Mouse (Mus musculus) MEL (cell line): ENCODE results near the gene Trex1. TPM values are rescaled to one million over a fixed set of nuclear protein-coding genes. Genes with fewer than 3 reads are reported as not detected.

ENCODE experiments used
- DNase-seq: peaks from one replicate; pipeline ENCODE4 v3.0.0; 2011; ENCODE audit warnings: low read depth, low spot score
- H3K27ac ChIP-seq: 2 replicates; pipeline ENCODE4 v1.5.1; 2012; ENCODE audit warnings: low read depth, mild to moderate bottlenecking, control low read depth, low read length, moderate library complexity; ENCODE audit not compliant: control insufficient read depth
- H3K27me3 ChIP-seq, 2 experiments: fragments of 150-350 bp in 1 of 2; sonication (generic) in 1 of 2; 2 replicates each; pipeline ENCODE4 v1.6.1; 2012; ENCODE audit warnings: low read length in 2 of 2, mild to moderate bottlenecking in 2 of 2, improper control_type of control experiment in 1 of 2, moderate library complexity in 1 of 2; ENCODE audit not compliant: insufficient read depth in 2 of 2, control insufficient read depth in 1 of 2
- H3K36me3 ChIP-seq, 2 experiments: 2 replicates each; pipeline ENCODE4 v1.6.1; 2012 to 2014; ENCODE audit warnings: low read length in 2 of 2, improper control_type of control experiment in 1 of 2, inconsistent platforms in 1 of 2, mild to moderate bottlenecking in 1 of 2; ENCODE audit not compliant: insufficient read depth in 2 of 2, control insufficient read depth in 1 of 2
- H3K4me1 ChIP-seq, 2 experiments: fragments of 150-350 bp in 1 of 2; sonication (generic) in 1 of 2; 2 replicates each; pipeline ENCODE4 v1.6.1; 2012; ENCODE audit warnings: low read length in 2 of 2, improper control_type of control experiment in 1 of 2, mild to moderate bottlenecking in 1 of 2; ENCODE audit not compliant: insufficient read depth in 2 of 2, control insufficient read depth in 1 of 2
- H3K4me3 ChIP-seq, 2 experiments: fragments of 150-350 bp in 1 of 2; sonication (generic) in 1 of 2; 2 replicates each; pipeline ENCODE4 v1.5.1; 2012; ENCODE audit warnings: low read depth in 2 of 2, low read length in 2 of 2, mild to moderate bottlenecking in 2 of 2, moderate library complexity in 2 of 2, control low read depth in 1 of 2, improper control_type of control experiment in 1 of 2; ENCODE audit not compliant: control insufficient read depth in 1 of 2, insufficient read depth in 1 of 2
- H3K79me2 ChIP-seq: 2 replicates; pipeline ENCODE4 v1.6.1; 2012; ENCODE audit warnings: mild to moderate bottlenecking, low read length, moderate library complexity; ENCODE audit not compliant: control insufficient read depth, poor library complexity, insufficient read depth
- H3K9ac ChIP-seq: 2 replicates; pipeline ENCODE4 v1.6.1; 2012; ENCODE audit warnings: low read depth, mild to moderate bottlenecking, control low read depth, low read length, moderate library complexity; ENCODE audit not compliant: control insufficient read depth, poor library complexity, severe bottlenecking
- H3K9me3 ChIP-seq: fragments of 150-350 bp; sonication (generic); replicated peaks from 2 replicates; pipeline ENCODE4 v1.6.1; 2012; ENCODE audit warnings: mild to moderate bottlenecking, low read length, improper control_type of control experiment, moderate library complexity; ENCODE audit not compliant: insufficient read depth
- CHD1 ChIP-seq: IDR thresholded peaks from 2 replicates; pipeline ENCODE4 v1.6.1; 2012; ENCODE audit warnings: low read depth, mild to moderate bottlenecking, inconsistent platforms, low read length, improper control_type of control experiment
- CTCF ChIP-seq, 3 experiments: IDR thresholded peaks in 2 of 3; conservative IDR thresholded peaks in 1 of 3; 2 replicates each; pipeline ENCODE4 v1.5.1; 2011 to 2012; ENCODE audit warnings: low read length in 3 of 3, low read depth in 2 of 3, mild to moderate bottlenecking in 2 of 3, improper control_type of control experiment in 1 of 3, inconsistent platforms in 1 of 3, mixed read lengths in 1 of 3, moderate library complexity in 1 of 3; ENCODE audit not compliant: control insufficient read depth in 1 of 3, insufficient read depth in 1 of 3, poor library complexity in 1 of 3, severe bottlenecking in 1 of 3
- ELF1 ChIP-seq: IDR thresholded peaks from 2 replicates; pipeline ENCODE4 v1.6.1; 2014; ENCODE audit warnings: low read depth, mild to moderate bottlenecking, inconsistent platforms, low read length, improper control_type of control experiment, moderate library complexity
- ETS1 ChIP-seq: IDR thresholded peaks from 2 replicates; pipeline ENCODE4 v1.6.1; 2012; ENCODE audit warnings: low read depth, mild to moderate bottlenecking, inconsistent platforms, low read length, improper control_type of control experiment, moderate library complexity
- GATA1 ChIP-seq: IDR thresholded peaks from 2 replicates; pipeline ENCODE4 v1.6.1; 2011; ENCODE audit warnings: low read depth, low read length, improper control_type of control experiment
- JUND ChIP-seq: IDR thresholded peaks from 2 replicates; pipeline ENCODE4 v1.6.1; 2011; ENCODE audit warnings: low read depth, mild to moderate bottlenecking, improper control_type of control experiment, low read length
- MAFK ChIP-seq: IDR thresholded peaks from 2 replicates; pipeline ENCODE4 v1.6.1; 2011; ENCODE audit warnings: low read depth, mild to moderate bottlenecking, low read length, improper control_type of control experiment, borderline replicate concordance
- MAX ChIP-seq: IDR thresholded peaks from 2 replicates; pipeline ENCODE4 v1.6.1; 2011; ENCODE audit warnings: low read length, improper control_type of control experiment
- MAZ ChIP-seq: IDR thresholded peaks from 2 replicates; pipeline ENCODE4 v1.6.1; 2012; ENCODE audit warnings: low read depth, mild to moderate bottlenecking, inconsistent platforms, low read length, improper control_type of control experiment
- MXI1 ChIP-seq: IDR thresholded peaks from 2 replicates; pipeline ENCODE4 v1.6.1; 2011; ENCODE audit warnings: mild to moderate bottlenecking, low read depth, low read length, improper control_type of control experiment
- MYB ChIP-seq: IDR thresholded peaks from 2 replicates; pipeline ENCODE4 v1.6.1; 2011; ENCODE audit warnings: mild to moderate bottlenecking, low read depth, low read length, improper control_type of control experiment
- MYC ChIP-seq: IDR thresholded peaks from 2 replicates; pipeline ENCODE4 v1.6.1; 2011; ENCODE audit warnings: low read depth, mild to moderate bottlenecking, low read length, improper control_type of control experiment, moderate library complexity
- NELFE ChIP-seq: IDR thresholded peaks from 2 replicates; pipeline ENCODE4 v1.6.1; 2011; ENCODE audit warnings: low read depth, low read length, improper control_type of control experiment
- POLR2AphosphoS5 ChIP-seq: IDR thresholded peaks from 2 replicates; pipeline ENCODE4 v1.6.1; 2012; ENCODE audit warnings: low read depth, borderline replicate concordance, mild to moderate bottlenecking, inconsistent platforms, low read length, moderate library complexity, mixed read lengths
- RAD21 ChIP-seq: IDR thresholded peaks from 2 replicates; pipeline ENCODE4 v1.6.1; 2011; ENCODE audit warnings: mild to moderate bottlenecking, low read depth, low read length, improper control_type of control experiment
- SIN3A ChIP-seq: IDR thresholded peaks from 2 replicates; pipeline ENCODE4 v1.6.1; 2012; ENCODE audit warnings: low read length, improper control_type of control experiment, inconsistent platforms
- TAL1 ChIP-seq: IDR thresholded peaks from 2 replicates; pipeline ENCODE4 v1.6.1; 2012; ENCODE audit warnings: mild to moderate bottlenecking, inconsistent platforms, low read length, moderate library complexity, mixed read lengths
- TBP ChIP-seq: IDR thresholded peaks from 2 replicates; pipeline ENCODE4 v1.8.0; 2011; ENCODE audit warnings: low read depth, low read length, improper control_type of control experiment
- UBTF ChIP-seq: IDR thresholded peaks from 2 replicates; pipeline ENCODE4 v1.6.1; 2012; ENCODE audit warnings: low read depth, mild to moderate bottlenecking, inconsistent platforms, low read length, improper control_type of control experiment, moderate library complexity, borderline replicate concordance; ENCODE audit not compliant: insufficient read depth
- USF2 ChIP-seq, 2 experiments: IDR thresholded peaks; 2 replicates each; pipeline ENCODE4 v1.6.1; 2011 to 2012; ENCODE audit warnings: improper control_type of control experiment in 2 of 2, low read length in 2 of 2, borderline replicate concordance in 1 of 2, inconsistent platforms in 1 of 2, low read depth in 1 of 2, mild to moderate bottlenecking in 1 of 2; ENCODE audit not compliant: insufficient read depth in 1 of 2
- polyA plus RNA-seq, 2 experiments: library from polyadenylated mRNA; stranded (reverse) in 1 of 2; unstranded in 1 of 2; fragments of >175 nt in 1 of 2; fragments of >200 nt in 1 of 2; gene quantifications; 2 replicates each; pipeline versions ENCODE4 v1.2.1 to v1.2.4; 2012; ENCODE audit warnings: low replicate concordance in 2 of 2, low read depth in 1 of 2; ENCODE audit not compliant: insufficient read length in 2 of 2, insufficient read depth in 1 of 2, missing spikeins in 1 of 2
- total RNA-seq: library from RNA; depleted of rRNA; stranded (reverse); fragments of 300-350 nt; gene quantifications from 2 replicates; pipeline ENCODE4 v1.2.3, GENCODE M21; 2012

Trex1 gene
- total and polyA plus RNA-seq, 3 experiments = 8.9 to 17.0 TPM; not detected in 1

GRCm38 (mm10) chr9:109098969-109099368 lies 39.4 kb upstream of the Trex1 start:
- no peak for TF ChIP-seq MAZ
- TF ChIP-seq CHD1 = no peak
- no peak for TF ChIP-seq JUND
- no peak for TF ChIP-seq RAD21
- no peak for TF ChIP-seq MAX
- TF ChIP-seq SIN3A = no peak
- TF ChIP-seq USF2 (IDR thresholded peaks at IDR 0.05; ENCODE audit: borderline replicate concordance in 1 of 2, insufficient read depth in 1 of 2, low read depth in 1 of 2, low read length in 2 of 2) = no peak
- no peak for TF ChIP-seq MYB
- no peak for TF ChIP-seq ELF1
- no peak for TF ChIP-seq TBP
- no peak for TF ChIP-seq POLR2AphosphoS5
- no peak for TF ChIP-seq UBTF
- TF ChIP-seq ETS1 = no peak
- no peak for TF ChIP-seq CTCF (IDR thresholded peaks at IDR 0.05 in 2 of 3, conservative IDR thresholded peaks at IDR 0.05 in 1 of 3; ENCODE audit: control insufficient read depth in 1 of 3, insufficient read depth in 1 of 3, low read depth in 2 of 3, low read length in 3 of 3, poor library complexity in 1 of 3, severe bottlenecking in 1 of 3)
- TF ChIP-seq GATA1 = no peak
- no peak for TF ChIP-seq MAFK
- no peak for TF ChIP-seq NELFE
- Histone ChIP-seq H3K27me3 (no peaks in the 10 kb centered on the region), H3K4me1 (no peaks in the 10 kb centered on the region), H3K9me3 (no peaks in the 10 kb centered on the region), H3K79me2 (no peaks in the 10 kb centered on the region), H3K9ac (no peak overlapping the region), H3K36me3 (no peaks in the 10 kb centered on the region), H3K4me3 (no peak overlapping the region), H3K27ac (no peak overlapping the region)
- DNase-seq = no peak

GRCm38 (mm10) chr9:109098366-109098765 lies 38.8 kb upstream of the Trex1 start:
- Histone ChIP-seq H3K4me3 (no peak overlapping the region), H3K36me3 (no peaks in the 10 kb centered on the region), H3K4me1 (no peaks in the 10 kb centered on the region), H3K27ac (no peak overlapping the region), H3K9me3 (no peaks in the 10 kb centered on the region), H3K27me3 (no peaks in the 10 kb centered on the region), H3K79me2 (no peaks in the 10 kb centered on the region), H3K9ac (no peak overlapping the region)
- DNase-seq = no peak
- TF ChIP-seq MXI1 (no peak), JUND (no peak), CTCF (IDR thresholded peaks at IDR 0.05 in 2 of 3, conservative IDR thresholded peaks at IDR 0.05 in 1 of 3; ENCODE audit: control insufficient read depth in 1 of 3, insufficient read depth in 1 of 3, low read depth in 2 of 3, low read length in 3 of 3, poor library complexity in 1 of 3, severe bottlenecking in 1 of 3) (no peak), TAL1 (no peak), MYC (no peak)
